Mouse (Mus musculus) CD8-positive naive resting alpha-beta T cell, adult 57 days (primary cell): Measurements from ENCODE around the gene Hba-a1. TPM values are rescaled to one million over a fixed set of nuclear protein-coding genes. Genes with fewer than 3 reads are reported as not detected.

Experiments
- total RNA-seq: library from RNA; stranded (reverse); gene quantifications from one replicate; pipeline ENCODE4 v1.2.4, GENCODE M21; 2023

Hba-a1 gene
- 2,526 TPM for total RNA-seq

DNA sequence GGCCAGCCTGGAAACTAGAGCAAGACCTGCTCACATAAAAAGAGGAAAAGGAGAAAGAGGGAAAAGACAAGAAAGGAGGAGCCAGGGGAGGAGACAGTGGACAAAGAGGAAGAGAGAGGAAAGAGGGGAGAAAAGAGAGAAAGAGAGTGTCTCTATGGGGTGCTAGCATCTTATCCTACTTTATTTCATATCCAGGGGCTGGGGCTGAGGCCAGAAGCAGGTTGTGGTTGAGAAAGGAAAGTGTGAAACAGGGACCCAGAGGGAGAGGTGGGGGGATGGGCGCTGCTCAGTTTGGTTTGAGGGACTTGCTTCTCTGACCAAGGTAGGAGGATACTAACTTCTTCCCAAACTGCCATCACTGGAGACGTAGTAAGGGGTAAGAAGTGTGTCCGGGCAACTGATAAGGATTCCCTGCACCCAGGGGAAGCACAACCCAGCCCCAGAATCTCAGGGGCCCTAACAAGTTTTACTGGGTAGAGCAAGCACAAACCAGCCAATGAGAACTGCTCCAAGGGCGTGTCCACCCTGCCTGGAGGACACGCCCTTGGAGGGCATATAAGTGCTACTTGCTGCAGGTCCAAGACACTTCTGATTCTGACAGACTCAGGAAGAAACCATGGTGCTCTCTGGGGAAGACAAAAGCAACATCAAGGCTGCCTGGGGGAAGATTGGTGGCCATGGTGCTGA is at the start of gene Hba-a1:
Gene Hba-a1 (plus strand): TSS at position 421 of the 687 bp plus-strand sequence.

DNA sequence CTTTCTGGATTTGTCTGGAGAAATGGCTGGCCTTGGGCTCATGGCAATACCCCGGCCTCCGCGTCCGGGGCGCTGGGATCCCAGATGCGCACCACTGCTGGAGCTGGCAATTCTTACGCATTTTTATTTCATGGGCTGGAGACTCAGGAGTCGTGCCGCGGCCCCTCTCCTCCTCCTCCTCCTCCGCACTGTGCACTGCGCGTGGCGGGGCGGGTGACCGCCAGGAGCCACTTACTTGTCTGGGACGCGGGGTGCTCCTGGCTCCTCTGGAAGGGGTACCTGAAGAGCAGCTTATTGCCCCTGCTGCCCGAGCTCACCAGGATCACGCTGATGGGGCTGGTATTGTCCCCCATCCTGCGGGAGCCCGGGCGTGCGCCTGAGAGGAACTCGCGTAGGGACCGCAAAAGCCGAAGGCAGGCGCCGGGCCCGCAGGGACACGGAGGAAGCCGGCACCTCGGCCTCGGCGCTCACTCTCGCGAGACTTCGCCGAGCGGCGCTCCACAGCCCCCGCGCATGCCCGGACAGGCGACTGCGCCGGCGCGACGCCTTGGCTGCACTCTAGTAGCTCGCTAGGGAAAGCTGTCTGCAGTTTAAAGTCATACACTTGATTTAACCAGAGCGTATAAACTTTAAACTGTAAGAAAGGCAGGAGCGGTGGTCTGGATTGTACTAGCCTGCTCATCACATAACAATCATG is 16.0 kb upstream of the Hba-a1 start, which contains the start of gene Nprl3:
Gene Nprl3 (minus strand): TSS at position 520 of the 697 bp plus-strand sequence.

DNA sequence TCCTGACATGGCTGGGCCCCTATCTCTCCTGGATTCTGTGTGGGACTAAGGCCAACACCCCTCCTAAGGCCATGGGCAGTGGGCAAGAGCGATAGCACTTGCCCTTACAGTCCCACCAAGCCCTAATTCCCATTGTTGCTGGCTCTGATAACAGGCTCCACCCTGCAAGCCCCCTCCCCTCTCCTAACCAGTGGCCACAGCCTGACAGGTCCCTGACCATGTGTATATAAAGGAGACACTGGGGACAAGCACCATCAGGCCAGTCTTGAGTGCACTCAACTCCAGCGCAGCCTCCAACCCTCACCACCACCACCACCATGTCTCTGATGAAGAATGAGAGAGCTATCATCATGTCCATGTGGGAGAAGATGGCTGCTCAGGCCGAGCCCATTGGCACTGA is 7.0 kb upstream of the Hba-a1 start, which contains the start of gene Hba-x:
Gene Hba-x (plus strand): TSS at position 54 of the 400 bp plus-strand sequence.

DNA sequence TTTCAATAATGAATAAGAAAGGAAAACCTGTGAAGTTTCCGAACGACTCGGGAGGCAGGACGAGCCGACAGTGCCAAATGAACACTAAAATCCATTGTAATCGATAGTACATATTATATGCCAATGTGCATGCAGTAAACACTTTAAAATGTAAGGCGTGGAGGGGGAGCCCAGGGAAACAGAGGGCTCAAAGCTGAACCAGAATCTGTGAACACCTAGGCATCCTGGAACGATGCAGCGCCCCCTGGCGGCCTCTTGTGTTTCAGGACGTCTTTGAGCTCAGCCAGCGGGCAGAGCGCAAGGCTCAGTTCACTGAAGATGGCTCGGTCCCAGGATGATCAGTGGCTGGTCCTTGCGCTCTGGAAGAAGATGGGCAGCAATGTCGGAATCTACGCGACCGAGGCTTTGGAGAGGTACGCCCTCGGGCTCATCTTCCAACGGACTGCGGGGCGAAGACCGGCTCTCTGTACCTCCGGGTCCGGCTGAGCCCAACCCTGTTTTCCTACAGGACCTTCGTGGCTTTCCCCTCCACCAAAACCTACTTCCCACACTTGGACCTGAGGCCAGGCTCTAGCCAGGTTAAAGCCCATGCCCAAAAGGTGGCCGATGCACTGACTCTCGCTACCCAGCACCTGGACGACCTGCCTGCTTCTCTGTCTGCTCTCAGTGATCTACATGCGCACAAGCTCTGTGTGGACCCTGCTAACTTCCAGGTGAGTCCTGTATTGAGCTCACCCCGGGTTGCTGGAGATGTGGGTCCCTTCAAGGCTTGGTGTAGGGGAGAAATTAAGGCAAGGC is 3.6 kb downstream of the Hba-a1 start, which contains the start of gene Hbq1b:
Gene Hbq1b (plus strand): TSS at position 271 of the 798 bp plus-strand sequence.

DNA sequence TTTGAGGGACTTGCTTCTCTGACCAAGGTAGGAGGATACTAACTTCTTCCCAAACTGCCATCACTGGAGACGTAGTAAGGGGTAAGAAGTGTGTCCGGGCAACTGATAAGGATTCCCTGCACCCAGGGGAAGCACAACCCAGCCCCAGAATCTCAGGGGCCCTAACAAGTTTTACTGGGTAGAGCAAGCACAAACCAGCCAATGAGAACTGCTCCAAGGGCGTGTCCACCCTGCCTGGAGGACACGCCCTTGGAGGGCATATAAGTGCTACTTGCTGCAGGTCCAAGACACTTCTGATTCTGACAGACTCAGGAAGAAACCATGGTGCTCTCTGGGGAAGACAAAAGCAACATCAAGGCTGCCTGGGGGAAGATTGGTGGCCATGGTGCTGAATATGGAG is 12.9 kb downstream of the Hba-a1 start, which contains the start of gene Hba-a2:
Gene Hba-a2 (plus strand): TSS at position 287 of the 400 bp plus-strand sequence.

DNA sequence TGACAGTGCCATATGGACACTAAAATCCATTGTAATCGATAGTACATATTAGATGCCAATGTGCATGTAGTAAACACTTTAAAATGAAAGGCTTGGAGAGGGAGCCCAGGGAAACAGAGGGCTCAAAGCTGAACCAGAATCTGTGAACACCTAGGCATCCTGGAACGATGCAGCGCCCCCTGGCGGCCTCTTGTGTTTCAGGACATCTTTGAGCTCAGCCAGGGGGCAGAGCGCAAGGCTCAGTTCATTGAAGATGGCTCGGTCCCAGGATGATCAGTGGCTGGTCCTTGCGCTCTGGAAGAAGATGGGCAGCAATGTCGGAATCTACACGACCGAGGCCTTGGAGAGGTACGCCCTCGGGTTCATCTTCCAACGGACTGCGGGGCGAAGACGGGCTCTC is 16.6 kb downstream of the Hba-a1 start, which contains the start of gene Hbq1a:
Gene Hbq1a (plus strand): TSS at position 205 of the 400 bp plus-strand sequence.

Other genes starting within 250 kb of the Hba-a1 start
- gene Il9r, start 83.2 kb upstream of the Hba-a1 start, total RNA-seq: 3.6 TPM
- 11.9 TPM for gene Snrnp25, start 78.1 kb upstream of the Hba-a1 start, total RNA-seq
- gene Rhbdf1, start 61.2 kb upstream of the Hba-a1 start, total RNA-seq: 1.6 TPM
- gene Mpg, start 57.0 kb upstream of the Hba-a1 start, total RNA-seq: 26.3 TPM
- 58.9 TPM for gene Nprl3, start 15.8 kb upstream of the Hba-a1 start, total RNA-seq
- not detected for gene Hba-x, start 7.1 kb upstream of the Hba-a1 start, total RNA-seq
- gene Hbq1b, start 3.5 kb downstream of the Hba-a1 start, total RNA-seq: not detected
- gene Hba-a2, start 13.0 kb downstream of the Hba-a1 start, total RNA-seq: 1,657 TPM
- not detected for gene Hbq1a, start 16.6 kb downstream of the Hba-a1 start, total RNA-seq
- 0.12 TPM for gene Sh3pxd2b, start 64.3 kb downstream of the Hba-a1 start, total RNA-seq
- 4.9 TPM for gene Ubtd2, start 171.9 kb downstream of the Hba-a1 start, total RNA-seq
- gene Efcab9, start 248.6 kb downstream of the Hba-a1 start, total RNA-seq: 3.2 TPM
- 273 TPM for gene Stk10, start 249.8 kb downstream of the Hba-a1 start, total RNA-seq